Mouse (Mus musculus) left cerebral cortex, adult 8-10 months (tissue): ENCODE data around the gene Plce1. TPM values are rescaled to one million over a fixed set of nuclear protein-coding genes. Genes with fewer than 3 reads are reported as not detected.

Source experiments
- DNase-seq, 2 experiments: peaks; one replicate each; pipeline ENCODE4 v3.0.0; 2022; ENCODE audit warnings: low spot score in 2 of 2
- total RNA-seq, 4 experiments: library from RNA; stranded (reverse); gene quantifications; 2 replicates each; pipeline ENCODE4 v1.2.4; 2022

Gene Plce1
- 10 to 100 TPM in 2 of 4 experiments, 1 to 10 TPM in 2; 6.1 to 12.6 (median 8.8) TPM for total RNA-seq

DNA sequence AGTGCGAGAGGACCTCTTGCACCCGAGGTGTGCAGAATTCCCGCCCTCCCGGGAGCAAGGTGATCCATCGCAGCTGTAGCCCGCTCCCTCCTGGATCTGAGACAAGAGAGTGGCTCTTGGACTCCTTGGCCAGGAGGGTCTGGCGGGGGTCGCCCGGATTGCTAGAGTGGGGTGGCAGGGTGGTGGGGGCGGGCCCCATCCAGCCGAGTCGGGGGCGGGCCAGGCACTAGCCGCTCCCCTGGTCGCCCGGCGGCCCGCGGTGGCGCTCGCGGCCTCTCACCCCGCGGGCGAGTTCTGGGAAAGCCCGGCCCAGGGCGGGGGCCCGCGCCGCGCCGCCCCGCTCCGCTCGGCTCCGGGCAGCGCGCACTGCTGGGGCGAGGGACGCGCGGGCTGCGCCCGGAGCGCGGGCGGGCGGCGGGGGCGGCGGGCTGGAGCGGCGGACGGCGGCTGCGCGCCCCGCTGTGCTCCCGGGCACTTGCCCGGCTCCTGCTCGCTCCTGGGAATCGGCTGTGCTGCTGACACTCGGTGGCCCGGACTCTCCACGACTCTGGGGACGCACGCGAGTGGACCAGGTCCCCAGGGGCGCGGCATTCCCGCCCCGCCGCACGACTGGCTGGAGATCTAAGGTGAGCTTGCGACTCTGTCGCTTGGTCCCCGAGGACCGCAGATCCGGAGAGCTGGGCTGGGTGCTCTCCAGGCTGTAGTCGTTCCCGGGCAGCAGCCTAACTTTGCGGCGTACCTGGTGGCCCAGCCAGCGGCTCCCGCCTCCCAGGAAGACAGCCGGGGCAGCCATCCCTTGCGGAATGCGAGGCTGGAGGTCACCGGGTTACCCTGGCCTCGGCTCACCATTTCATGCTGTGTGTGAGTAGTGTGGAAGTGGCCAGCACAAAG is at the start of gene Plce1:
Gene Plce1, plus strand, starts transcription at position 379 of the 891 bp plus-strand sequence.
- DNase-seq: no peak

DNA sequence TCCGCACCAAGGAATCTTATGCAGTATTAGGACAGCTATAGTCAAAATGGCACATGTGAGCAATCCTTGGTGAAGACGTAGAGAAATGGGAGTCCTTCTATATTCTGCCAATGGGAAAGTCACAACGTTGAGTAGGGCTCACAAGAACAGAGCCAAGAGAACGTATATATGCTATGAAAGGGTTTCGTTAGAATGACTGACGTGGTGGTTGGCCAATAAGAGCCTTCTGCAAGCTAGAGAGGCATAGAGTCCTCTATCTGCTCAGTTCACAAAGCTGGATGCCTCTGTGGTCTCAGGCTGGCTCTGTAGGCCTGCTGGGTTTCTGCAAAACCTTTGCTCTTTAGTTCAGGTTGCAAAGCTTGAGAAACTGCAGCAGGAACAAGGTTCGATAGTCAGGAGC is 49.6 kb upstream of the Plce1 start:
- no peak for DNase-seq

DNA sequence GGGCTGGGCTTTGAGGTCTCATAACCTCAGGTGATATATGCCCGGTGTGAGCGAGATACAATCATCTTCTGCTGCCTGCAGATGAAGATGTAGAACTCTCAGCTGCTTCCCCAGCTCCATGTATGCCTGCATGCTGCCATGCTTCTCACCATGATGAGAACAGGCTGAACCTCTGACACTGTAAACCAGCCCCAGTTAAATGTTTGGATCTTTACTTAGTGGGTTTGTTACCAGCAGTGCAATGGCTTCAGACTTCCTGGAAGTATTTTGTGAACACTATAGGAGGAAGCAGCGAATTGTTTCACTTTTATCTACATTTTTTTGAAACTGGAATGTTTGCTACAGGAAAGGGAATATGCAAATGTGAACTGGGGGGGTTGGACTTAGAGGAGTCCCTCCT is 48.9 kb upstream of the Plce1 start:
- DNase-seq: no peak

DNA sequence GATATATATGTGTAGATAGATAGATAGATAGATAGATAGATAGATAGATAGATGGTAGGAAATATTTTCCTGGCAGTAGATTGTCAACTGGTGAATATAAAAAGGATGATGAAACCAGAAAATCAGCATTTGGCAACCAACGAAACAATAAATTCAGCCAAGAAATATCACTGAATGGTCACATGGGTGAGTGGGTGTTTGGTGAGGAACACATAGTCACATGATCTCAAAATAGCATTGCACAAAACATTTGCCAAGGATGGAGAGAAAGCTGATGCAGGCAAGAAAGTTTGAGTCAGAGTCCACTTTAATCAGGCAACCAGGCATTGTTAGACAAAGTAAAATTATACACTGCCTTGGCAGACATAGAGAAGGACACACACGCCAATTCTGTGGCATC is 47.5 kb upstream of the Plce1 start:
- no peak for DNase-seq

DNA sequence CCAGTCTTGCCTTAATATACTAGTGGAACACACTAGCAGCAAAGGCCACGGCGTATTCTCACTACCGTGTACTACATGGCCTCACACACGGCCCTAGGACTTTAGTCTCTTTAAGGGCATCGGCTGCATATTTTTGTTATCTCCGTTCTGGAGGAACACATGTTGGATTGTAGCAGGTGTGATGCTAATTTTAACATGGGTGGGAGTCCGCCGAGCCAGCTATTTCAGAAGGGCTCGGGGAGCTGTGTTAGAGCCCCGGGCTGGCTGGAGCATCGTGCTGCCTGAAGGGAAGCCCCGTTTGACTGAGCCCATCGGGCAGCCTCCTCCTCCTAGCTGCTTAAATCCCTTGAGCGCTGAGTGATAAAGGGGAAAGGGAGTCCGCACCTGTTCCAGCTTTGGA is 45.7 kb upstream of the Plce1 start:
- no peak for DNase-seq

DNA sequence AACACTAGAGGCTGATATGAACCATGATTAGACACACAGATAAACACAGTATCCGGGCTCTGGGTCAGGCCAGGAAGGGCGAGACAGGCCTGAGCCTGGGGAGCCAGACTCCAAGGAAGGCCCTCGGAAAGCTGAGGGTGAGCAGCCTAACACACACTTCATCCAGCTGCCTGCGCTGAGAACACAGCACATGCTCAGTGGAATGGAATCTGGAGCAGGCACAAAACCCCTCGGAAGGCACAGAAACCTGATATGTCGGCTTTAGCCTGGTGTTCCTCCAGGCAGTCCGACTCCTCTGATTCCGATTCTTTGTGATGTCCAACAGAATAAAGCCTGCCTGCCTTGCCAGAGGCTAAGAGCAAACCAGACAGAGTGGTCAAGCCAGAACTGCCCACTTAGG is 39.0 kb upstream of the Plce1 start:
- no peak for DNase-seq

DNA sequence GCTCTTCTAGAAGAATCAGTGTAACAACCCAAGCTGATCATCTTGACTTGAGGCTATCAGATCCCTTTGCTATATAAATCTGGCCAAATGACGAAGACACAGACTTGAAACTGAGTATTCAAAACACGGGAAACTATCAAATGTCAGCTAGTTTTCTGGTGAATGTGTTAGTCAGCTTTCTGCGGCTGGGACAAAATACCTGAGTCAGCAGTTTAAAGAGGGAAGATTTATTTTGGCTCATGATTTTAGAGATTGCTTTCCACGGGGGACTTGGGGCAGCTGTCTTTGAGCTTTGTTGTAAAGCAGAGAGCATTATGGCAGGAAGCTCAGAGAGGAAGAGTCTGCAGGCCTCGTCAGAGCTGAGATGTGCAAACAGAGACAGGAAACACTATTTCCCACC is 35.2 kb upstream of the Plce1 start:
- DNase-seq: no peak

DNA sequence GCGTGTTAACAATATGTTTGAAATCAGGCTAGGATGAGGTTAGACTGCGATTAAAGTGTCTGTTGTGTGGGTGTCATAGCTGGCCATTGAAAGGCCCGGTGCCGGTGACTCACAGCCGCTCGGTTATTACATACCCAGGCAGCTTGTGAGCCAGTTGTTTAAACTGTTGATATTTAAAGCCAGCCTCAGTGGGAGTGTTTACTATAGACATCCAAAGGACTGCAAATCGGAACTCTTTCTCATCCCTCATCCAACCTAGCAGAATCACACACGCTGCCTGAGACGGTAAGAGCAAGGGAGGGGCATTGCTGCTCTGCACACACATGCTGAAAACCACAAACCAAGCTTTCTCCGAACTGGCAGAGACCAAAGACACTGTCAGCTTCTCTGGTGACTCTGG is 25.7 kb upstream of the Plce1 start:
- DNase-seq: peak in 1 of 2 experiments; percentile 34

DNA sequence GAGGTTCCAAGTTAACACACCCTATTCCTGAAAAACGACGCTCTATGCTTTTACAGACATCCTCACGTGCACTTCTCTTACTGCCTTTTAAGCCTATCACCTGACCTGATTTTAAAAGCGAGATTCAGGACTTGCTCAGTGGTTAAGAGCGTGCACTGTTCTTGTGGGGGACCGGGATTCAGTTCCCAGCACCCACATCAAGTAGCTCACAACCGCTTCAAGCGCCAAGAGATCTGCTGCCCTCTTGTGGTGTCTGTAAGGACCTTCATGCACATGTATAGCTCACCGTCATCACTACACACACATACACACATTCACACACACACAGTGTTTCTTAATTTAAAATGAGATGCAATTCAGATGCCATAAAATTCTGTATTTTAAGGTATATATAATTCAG is 21.9 kb upstream of the Plce1 start:
- DNase-seq: no peak

DNA sequence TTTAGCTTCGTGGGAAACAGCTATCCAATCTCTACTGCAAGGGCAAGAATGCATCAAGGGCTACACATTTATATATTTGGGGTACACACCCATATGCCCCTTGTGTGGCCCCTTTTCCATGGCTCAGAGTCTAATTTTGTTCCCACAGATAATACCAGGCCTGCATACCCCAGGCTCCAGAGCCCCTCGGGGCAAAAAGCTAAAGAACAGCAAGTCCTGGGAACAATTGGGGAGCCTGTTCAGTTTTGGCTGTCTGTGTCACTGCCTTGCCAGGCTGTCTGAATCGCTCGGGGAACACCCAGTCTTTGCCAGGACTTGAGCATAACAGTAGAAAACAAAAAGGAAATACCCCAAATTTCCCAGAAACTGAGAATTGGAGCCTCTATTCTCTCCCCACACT is 20.2 kb upstream of the Plce1 start:
- DNase-seq: no peak

DNA sequence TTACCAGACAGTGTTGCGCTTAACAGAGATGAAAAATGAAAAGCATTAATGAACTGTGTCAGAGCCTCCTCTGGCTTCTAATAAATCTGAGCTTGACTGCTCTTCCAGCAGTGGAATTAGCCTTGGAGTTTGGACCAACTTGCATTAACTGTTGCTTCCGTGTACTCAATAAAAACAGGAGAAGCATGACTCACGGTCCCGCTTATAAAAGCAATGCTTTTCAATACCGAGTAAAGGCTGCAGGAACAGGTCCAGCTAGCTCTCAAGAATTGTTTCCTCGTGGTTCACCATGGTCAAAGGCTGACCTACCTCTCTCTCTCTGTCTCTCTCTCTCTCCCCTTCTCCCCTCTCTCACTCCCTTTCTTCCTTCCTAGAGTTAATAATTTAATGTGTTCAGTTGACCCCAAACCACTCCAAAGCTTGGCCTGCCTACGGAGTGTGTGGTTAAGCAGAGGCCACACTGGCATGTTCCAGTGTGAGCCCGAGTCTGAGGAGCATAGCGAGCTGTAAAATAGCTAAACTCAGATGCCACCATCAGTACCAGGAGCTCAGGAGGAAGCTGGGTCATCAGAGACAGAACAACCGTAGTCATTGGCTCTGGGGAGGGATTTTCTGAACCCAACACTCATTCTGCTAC is 10.5 kb upstream of the Plce1 start:
- DNase-seq: no peak

DNA sequence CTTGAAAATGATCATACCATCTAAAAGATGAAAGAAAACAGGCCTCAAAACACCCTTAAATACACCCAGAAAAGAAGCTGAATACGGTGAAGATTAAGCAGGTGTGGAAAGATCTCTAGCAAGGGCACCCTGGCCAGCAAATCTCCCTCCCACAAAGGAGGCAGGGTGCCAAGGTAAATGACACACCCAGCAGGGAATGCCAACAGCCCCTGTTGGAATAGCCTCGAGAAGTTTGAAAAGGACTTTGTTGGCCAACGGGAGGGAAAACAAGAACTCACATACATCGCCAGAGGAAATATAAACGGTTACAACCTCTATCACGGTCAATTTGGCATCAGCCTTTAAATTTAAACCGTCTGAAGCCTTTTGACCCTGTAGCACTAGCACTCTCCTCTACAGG is 5.5 kb upstream of the Plce1 start:
- no peak for DNase-seq

DNA sequence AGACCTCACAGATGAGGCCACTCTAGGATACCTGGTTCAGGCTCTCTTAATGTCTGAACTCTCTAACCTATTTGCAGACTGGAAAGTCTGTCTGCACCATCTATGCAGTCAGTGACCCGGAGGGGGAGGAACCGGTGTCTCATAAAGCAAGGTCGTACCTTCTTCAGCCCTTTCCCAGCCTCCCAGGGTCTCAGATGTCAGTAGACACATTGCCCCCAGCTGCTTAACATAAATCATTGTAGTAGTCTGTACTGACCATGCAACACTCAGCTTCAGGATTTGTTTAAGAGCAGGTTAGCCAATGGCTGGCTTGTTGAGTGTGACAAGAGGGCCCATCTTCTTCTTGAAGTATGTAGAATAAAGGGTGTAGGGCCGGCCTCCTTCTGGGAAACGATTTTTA is 2.6 kb upstream of the Plce1 start:
- DNase-seq: no peak

DNA sequence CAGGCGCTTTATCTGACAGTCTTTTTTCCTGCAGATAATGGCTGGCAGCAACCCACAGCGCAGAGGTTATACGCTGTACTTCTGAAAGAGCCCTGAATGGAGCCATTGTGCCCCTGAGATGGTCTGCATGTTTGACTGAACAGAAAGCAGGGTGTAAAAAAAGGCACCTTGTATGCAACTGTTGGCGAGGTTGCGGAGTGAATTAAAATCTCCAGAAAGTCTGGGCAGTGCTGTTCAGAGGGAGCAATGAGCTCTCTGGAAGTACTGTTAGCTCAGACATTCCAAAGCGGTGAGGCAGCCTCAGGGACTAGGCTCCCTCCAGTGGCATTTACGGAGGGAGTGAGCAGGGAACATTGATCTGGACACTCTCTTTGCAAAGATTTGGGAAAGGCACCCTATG is 2.0 kb upstream of the Plce1 start:
- no peak for DNase-seq

DNA sequence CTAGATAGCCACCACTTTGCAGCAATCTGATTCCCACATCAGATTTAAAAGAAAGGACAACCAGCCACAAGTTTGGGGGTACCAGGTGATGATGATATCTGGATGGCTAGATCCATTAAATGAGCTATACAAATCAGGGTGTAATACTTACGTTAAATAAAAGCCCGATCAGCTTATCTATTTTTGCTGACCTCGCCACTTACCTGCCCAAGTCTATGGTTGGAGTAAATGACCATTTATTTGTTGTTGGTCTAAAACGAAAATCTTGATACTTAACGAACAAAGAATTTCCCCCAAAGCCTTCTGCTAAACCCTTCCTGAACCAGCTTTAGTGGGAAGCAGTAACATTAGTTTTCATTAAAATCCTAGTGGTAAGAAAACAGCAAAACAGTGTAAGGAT is 1.4 kb upstream of the Plce1 start:
- DNase-seq: no peak

DNA sequence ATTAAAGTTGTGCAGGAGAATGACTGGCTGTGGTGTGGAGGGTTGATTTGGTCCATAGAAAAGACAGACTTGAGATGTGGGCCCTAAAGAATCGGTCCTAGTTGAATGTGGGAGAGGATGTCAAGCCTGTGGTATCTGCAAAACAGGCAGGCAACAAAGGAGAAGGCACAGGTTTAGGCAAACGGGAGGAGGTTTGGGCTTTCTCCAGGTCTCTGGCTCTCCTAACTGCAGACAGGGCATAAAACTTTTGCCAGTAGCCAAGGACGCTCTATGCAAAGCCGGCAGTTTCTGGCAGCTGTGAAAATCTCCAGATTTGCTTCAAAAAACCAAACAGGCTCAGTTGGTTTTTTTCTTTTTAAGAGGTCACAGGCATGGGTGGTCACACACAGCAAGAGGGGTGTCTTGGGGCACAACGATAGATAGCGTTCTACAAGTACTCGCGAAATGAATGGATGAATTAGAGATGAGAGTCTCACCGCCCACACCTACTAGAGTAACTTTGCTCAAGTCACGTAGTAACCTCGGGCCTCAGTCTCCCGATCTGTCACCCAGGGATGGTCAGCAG is 671 bp upstream of the Plce1 start:
- no peak for DNase-seq

DNA sequence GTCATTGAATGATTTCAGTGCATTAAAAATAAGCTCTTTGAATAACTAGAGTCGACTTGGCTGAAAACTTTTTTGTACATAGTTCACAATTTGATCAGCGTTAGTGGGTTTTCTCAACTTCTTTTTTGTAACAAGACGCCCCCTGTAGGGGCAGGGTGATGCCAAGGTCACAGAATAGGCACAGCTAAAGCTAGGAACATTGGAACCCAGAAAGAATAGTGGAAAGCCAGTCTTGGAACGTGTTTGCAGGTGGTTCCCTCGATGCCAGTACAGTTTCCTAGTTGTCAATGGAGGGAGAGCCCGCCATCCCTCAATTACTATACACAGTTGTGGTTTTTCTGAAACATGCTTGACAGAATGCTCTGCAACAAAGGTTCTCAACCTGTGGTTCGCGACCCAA is 997 bp downstream of the Plce1 start:
- DNase-seq: no peak

DNA sequence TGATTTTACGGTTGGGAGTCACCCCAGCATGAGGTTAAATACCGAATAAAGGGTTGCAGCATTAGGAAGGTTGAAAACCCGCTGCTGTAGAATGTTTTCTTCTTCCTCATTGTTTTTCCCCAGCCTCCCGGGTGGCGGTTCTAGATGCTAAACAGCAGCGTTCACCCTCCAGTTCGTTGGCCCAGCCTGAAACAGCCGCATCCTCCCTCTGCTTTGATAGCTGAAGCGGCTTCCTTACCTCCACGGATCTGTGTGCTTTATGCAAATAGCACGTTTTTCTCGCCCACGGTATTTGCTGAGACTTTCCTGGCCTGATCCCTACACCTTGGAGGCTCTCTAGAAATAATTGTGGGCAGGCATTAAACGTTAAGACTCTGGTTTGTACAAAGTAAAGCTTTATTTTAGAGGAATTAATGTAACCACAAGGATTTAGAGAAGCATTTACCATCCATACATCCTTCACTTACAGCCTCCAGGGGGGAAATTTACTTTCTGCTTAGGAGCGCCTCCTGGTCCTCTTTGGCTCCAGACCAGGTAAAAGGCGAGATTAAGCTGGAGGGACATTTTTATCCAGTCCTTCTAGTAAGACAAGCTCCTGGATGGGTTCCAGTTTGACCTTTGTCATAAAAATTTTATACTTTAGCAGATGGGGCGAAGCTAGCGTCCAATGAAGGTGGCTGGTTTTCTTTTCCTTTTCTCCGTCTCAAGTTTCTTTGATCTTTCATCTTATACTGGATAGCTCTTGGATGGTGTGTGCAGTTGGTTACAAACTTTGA is 1.7 kb downstream of the Plce1 start:
- no peak for DNase-seq

DNA sequence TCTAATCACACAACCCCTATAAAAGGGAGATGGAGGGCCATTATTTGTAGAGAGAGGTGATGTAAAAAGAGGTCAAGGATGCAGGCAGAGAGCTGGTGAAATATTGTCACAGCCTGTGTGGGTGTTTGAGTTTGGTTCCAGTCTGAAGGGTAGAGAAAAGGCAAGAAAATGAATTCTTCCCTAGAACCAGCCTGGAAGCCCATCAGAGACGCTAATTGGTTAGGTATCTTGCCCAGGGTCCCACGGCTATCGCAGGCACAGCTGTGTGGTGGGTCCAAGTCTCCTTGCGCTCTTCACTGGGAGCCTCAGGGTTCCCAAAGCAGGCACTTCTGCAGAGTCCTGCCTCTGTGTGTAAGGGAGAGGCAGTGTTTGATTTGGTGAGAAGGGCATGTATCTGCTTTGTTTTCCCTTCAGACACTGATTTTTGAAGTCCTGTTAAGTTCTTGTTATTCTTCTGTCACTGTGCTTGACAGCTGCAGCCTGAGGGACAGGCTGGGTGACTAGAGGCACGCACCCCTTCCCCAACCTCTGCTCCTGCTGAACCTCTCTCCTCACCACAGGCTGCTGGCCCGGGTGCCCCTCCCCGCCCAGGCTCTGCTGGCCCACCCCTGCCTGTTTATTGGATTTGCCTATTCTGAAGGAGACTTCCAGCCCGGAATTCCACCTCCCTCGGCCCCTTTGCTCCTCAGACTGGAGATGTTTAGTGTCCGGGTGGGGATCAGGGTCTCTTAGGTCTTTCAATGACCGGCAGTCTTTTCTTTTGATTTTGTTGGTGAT is 5.1 kb downstream of the Plce1 start:
- no peak for DNase-seq

DNA sequence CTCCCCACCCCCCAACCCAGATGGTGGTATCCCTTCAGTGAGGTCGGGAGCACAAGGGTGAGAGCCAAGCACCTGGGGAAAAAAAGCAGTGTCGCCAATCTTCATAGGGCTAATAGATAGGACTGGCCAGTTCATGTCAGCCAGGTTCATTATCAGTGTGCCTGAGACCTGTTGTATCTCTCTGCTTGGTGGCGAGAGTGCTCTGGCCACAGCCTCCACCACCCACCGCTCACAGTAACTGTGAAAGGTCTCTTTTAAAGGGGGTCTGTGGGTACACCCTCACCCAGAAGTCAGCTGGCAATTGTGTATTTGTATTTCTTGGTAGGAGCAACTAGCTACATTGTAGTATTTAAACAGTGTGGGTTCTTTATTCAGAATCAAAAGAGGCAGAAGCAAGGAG is 6.6 kb downstream of the Plce1 start:
- no peak for DNase-seq
